Mouse (Mus musculus): ENCODE results near the gene Snrnp70.

Snrnp70 gene

GRCm38 (mm10) chr7:45395578-45396336, at the start of gene Snrnp70:
Snrnp70 (minus strand) TSS chr7:45395742.
- DNase-seq (ENCODE audit: low read depth, low spot score) = peak; percentile 100

GRCm38 (mm10) chr7:45443526-45444420, 48.2 kb upstream of the Snrnp70 start:
- DNase-seq (ENCODE audit: low read depth, low spot score) = peak; percentile 58

GRCm38 (mm10) chr7:45437521-45438276, 42.2 kb upstream of the Snrnp70 start, which contains the start of gene Ruvbl2:
Ruvbl2 (minus strand) TSS chr7:45438096.
- peak; percentile 91 for DNase-seq (ENCODE audit: low read depth, low spot score)

GRCm38 (mm10) chr7:45437046-45437445, 41.5 kb upstream of the Snrnp70 start:
- peak; percentile 88 for DNase-seq (ENCODE audit: low read depth, low spot score)

- no peak for DNase-seq (ENCODE audit: low read depth, low spot score)
Observed at GRCm38 (mm10) chr7:45436444-45436843, 40.9 kb upstream of the Snrnp70 start.

GRCm38 (mm10) chr7:45435038-45435437, 39.5 kb upstream of the Snrnp70 start:
- no peak for DNase-seq (ENCODE audit: low read depth, low spot score)

GRCm38 (mm10) chr7:45434203-45435015, 38.9 kb upstream of the Snrnp70 start, which contains the start of gene Gys1:
Gys1 (plus strand) TSS chr7:45434844.
- peak; percentile 100 for DNase-seq (ENCODE audit: low read depth, low spot score)

GRCm38 (mm10) chr7:45433835-45434202, 38.3 kb upstream of the Snrnp70 start:
- no peak for DNase-seq (ENCODE audit: low read depth, low spot score)

- no peak for DNase-seq (ENCODE audit: low read depth, low spot score)
Observed at GRCm38 (mm10) chr7:45426556-45426955, 31.0 kb upstream of the Snrnp70 start.

- DNase-seq (ENCODE audit: low read depth, low spot score) = no peak
Observed at GRCm38 (mm10) chr7:45421194-45421593, 25.7 kb upstream of the Snrnp70 start.

GRCm38 (mm10) chr7:45420615-45420919, 25.0 kb upstream of the Snrnp70 start, which contains the start of gene Lhb:
Lhb (plus strand) TSS chr7:45420820.
- no peak for DNase-seq (ENCODE audit: low read depth, low spot score)

- DNase-seq (ENCODE audit: low read depth, low spot score) = peak; percentile 89
Observed at GRCm38 (mm10) chr7:45419859-45420614, 24.5 kb upstream of the Snrnp70 start.

- DNase-seq (ENCODE audit: low read depth, low spot score) = peak; percentile 46
Observed at GRCm38 (mm10) chr7:45417962-45418492, 22.5 kb upstream of the Snrnp70 start.

GRCm38 (mm10) chr7:45415636-45416035, 20.1 kb upstream of the Snrnp70 start:
- DNase-seq (ENCODE audit: low read depth, low spot score) = no peak

- no peak for DNase-seq (ENCODE audit: low read depth, low spot score)
Observed at GRCm38 (mm10) chr7:45414740-45415224, 19.2 kb upstream of the Snrnp70 start.

- no peak for DNase-seq (ENCODE audit: low read depth, low spot score)
Observed at GRCm38 (mm10) chr7:45413864-45414739, 18.6 kb upstream of the Snrnp70 start.

GRCm38 (mm10) chr7:45413113-45413863, 17.7 kb upstream of the Snrnp70 start, which contains the start of gene Ntf5:
Ntf5 (plus strand) TSS chr7:45413695.
- peak; percentile 69 for DNase-seq (ENCODE audit: low read depth, low spot score)

GRCm38 (mm10) chr7:45412421-45412820, 16.9 kb upstream of the Snrnp70 start:
- DNase-seq (ENCODE audit: low read depth, low spot score) = no peak

Measured in R1 (cell line).